Mouse (Mus musculus): ENCODE data around the gene Pou2f2.

The Pou2f2 gene

GRCm38 (mm10) chr7:25089875-25090274, 89.7 kb downstream of the Pou2f2 start:
- DNase-seq = no peak

GRCm38 (mm10) chr7:25088968-25089367, 90.6 kb downstream of the Pou2f2 start:
- DNase-seq = no peak

- DNase-seq = no peak
Observed at GRCm38 (mm10) chr7:25088531-25088930, 91.0 kb downstream of the Pou2f2 start.

DNA sequence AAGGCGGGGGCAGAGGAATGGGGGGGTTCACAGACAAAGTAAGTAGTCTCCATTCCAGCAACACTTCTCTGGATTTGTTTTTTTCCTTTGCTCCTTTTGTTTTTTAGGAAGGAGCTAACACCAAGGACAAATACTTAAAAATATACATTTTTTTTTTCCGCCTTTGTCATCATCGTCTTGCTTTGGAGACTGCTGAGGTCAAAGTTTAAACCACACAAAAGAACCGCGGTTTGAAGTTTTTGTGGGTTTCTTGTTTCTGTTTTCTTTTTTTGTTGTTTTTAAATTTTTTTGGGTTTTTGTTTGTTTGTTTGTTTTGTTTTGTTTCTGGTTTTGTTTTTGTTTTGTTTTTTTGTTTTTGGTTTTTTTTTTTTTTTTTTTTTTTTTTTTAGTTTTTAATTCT, 91.6 kb downstream of the Pou2f2 start:
- no peak for DNase-seq

- DNase-seq = no peak
Observed at GRCm38 (mm10) chr7:25087256-25087912, 92.1 kb downstream of the Pou2f2 start.

DNA sequence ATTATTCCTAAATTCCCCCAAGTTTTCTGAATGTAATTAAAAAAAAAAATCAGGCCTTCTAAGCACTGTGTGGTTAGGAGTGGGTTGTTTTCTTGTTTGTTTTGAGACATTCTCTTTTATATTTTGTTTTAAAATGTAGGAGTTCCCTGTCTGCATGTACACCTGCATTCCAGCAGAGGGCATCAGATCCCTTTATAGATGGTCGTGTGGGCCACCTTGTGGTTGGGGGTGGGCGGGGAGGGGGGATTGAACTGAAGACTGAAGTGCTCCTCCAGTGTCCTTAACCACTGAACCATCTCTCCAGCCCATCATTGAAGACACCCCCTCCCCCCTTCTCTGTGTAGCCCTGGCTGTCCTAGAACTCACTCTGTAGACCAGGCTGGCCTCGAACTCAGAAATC, 92.9 kb downstream of the Pou2f2 start:
- no peak for DNase-seq

DNA sequence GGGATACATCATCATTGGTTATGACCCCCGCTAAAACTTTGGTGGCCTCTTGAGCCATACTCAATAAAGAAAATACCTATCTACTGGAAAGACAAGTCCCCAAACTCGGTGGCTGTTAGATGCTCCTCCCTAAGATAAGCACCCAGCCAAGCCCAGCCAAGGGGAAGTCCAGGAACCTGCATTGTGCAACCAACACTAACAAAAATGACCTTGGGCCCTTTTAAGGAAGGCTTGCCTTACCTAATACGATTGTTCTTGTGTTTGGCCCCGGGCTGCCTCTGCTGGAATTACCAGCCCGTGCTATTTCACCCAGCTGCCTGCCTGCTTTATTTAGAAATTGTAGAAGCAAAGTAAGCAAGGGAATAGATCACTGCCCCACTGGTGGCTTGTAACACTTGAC, 94.9 kb downstream of the Pou2f2 start:
- no peak for DNase-seq

DNA sequence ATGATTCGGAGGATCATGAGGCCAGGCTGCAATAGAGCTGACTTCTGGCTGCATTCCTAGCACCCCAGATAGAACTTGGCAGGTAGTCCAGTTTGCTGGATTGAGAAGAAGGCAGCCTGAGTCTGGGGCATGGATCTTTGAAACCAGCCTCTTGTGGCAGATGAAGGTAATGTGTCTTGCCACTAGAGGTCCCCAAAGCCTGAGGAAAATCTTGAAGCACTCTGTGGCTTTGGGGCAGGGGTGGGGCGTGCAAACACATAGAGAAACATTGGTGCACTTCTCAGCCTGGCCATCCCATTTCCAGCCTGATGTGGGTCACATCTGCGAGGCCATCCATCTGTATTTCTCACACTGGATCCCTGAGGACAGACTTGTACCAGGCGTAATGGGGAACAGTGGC, 97.0 kb downstream of the Pou2f2 start:
- peak; percentile 50 to 65 for DNase-seq

DNA sequence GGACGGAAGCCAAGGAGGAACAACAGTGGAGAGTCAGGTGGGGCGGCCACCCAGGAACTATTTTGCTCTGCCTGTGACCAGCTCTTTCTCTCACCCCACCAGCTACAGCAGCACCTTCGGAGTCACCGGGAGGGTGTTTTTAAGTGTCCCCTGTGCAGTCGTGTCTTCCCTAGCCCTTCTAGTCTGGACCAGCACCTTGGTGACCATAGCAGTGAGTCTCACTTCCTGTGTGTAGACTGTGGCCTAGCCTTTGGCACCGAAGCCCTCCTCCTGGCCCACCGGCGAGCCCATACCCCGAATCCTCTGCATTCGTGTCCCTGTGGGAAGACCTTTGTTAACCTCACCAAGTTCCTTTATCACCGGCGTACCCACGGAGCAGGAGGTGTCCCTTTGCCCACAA, 99.1 kb downstream of the Pou2f2 start:
- no peak for DNase-seq

DNA sequence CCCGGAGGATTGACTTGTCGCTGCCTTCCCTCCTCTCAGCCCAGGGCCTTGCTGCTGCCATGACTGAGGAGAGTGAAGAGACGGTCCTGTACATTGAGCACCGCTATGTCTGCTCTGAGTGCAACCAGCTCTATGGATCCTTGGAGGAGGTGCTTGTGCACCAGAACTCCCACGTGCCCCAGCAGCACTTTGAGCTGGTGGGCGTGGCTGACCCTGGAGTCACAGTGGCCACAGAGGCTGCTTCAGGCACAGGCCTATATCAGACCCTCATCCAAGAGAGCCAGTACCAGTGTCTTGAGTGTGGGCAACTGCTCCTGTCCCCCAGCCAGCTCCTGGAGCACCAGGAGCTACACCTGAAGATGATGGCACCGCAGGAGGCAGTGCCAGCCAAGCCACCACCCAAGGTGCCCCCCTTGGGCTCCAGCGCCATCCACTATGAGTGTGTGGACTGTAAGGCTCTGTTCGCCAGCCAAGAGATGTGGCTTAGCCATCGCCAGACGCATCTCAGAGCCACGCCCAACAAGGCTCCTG, 100.0 kb downstream of the Pou2f2 start:
- no peak for DNase-seq

DNA sequence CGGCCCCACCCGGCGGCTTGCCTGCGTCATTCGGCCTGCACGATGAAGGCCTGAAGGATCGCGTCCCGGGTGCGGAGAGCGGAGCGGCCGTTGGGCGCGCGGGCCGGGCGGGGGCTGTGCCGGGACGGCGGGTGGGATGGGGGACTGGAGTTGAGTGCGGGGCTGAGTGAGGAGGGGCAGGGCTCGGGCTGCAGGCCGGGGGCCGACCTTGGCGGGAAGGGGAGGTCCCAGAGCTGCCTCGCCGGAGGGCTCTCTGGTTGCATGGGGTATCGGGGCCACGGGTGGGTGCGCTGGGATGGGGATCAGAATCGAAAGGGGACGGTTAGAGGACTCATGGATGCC, 102.1 kb downstream of the Pou2f2 start:
- no peak for DNase-seq

DNA sequence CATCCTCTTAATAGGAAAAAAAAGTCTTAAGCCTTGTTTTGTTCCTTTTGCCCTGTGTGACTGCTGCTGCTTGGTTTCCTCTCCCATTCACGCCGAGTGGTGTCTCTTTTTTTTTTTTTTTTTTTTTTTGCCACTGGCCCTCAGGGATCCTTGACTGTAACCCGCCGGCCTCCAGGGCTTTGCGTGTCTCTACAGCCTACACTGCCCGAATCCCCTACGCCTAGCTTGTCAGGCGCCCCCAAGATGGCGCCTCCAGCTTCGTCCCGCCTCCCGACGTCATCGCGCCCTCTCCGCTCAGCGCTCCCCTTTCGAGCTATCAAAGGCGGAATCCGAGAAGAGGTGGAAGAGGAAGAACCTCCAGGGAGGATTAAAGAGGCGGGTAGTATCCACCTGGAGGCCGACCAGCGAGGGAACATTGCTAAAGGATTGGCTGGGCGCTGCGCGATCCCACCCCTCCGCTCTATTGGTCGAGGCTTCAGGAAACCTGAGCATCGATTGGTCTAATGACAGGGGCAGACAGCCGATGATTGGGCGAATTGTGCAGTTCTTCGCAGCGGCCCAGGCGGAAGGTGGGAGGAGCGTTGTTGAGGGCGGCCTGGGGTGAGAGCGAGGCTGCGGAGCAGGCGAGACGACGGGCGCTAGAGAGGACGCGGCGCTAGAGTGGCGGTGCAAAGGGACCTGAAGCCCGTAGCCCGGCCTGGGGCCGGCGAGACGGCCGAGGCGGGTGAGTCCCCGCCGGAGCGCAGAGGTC, 102.7 kb downstream of the Pou2f2 start:
- DNase-seq = peak; percentile 96 to 97

DNA sequence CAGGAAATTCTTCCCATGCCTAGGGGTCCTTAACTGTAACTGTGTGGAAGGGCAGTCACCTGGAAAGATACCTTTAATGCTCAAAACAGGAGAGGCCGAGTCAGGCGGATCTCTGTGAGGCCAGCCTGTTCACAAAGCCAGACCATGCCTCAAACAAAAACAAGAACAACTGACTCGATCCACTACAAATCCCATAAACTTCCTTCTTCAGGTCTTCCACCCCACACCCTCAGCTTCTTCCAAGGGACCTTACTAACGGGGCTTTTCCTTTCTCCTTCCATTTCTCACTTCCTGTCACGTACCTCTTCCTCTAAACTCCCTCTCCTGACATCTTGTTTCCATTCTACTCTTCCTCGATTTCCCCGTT, 103.2 kb downstream of the Pou2f2 start:
- peak in 1 of 2 experiments; percentile 34 for DNase-seq

DNA sequence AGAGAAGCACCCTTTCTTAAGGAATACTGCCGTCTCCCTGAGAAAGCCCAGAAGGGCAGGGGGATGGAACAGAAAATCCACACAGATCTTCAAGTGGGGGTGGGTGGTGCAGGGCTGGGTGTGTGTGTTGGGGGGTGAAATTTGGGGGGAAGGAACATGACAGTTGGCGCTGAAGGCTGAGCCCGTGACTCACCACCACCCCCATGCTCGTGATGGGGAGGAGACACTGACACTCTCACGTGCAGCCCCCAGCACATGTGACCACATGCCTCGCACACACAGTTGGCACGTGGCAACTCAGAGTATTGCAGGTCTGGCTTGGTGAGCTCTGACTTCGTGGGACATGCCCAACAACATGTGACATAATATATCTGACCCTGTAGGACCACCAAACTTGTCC, 105.6 kb downstream of the Pou2f2 start:
- no peak for DNase-seq

DNA sequence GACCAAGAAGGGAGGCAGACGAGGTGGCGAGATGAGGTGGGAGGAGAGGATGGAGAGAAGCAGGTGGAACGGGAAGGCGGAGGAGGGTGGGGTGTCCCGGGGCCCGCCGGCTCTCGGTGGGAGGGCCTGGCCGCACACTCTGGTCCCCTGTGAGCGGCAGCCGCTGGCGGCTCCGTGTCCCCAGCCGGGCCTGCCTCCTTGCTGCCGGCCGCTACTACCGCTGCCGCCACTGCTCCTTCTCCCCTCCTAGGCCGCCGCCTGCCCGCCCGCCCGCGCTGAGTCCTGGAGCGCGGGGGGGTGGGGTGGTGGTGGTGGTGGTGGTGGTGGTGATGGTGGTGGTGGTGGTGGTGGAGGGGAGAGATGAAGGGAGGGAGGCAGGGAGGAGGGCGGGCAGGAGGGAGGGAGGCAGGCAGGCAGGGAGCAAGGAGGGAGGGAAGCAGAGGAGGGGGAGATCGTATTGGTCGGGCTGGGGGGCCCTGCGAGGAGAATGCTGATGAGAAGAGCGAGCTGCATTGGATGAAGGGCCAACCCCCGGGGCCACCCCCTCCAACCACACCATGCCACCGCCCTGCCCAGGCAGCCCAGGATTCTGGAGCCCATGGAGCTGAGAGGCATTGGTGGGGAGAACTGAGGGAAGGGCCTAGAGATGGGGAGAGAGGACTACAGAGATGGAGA, 106.7 kb downstream of the Pou2f2 start:
- DNase-seq = peak; percentile 76

GRCm38 (mm10) chr7:25071979-25072715, 107.4 kb downstream of the Pou2f2 start, which contains the start of the genes Grik5 and Zfp574:
TSS of gene Grik5 (minus strand) at chr7:25072346.
TSS of gene Zfp574 (plus strand) at chr7:25072567.
- peak; percentile 60 to 61 for DNase-seq

DNA sequence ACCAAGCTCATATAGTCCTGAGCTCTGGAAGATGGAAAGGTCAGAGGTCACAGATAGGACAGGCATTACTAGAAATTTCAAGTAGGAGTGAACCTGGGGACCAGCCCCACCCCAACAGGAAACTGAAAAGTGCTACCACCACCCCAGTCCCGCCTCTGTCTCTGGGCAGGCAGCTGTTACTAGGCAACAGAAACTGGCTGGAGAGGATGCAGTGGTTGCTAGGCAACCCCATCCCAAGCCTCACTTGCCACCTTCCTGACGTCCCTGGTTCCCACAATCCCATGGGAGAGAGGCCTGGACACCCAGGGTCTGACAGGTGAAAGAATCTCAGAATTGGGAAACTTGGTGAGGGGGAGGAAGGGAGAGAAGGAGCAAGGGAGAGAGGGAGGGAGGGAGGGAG, 110.8 kb downstream of the Pou2f2 start:
- no peak for DNase-seq

DNA sequence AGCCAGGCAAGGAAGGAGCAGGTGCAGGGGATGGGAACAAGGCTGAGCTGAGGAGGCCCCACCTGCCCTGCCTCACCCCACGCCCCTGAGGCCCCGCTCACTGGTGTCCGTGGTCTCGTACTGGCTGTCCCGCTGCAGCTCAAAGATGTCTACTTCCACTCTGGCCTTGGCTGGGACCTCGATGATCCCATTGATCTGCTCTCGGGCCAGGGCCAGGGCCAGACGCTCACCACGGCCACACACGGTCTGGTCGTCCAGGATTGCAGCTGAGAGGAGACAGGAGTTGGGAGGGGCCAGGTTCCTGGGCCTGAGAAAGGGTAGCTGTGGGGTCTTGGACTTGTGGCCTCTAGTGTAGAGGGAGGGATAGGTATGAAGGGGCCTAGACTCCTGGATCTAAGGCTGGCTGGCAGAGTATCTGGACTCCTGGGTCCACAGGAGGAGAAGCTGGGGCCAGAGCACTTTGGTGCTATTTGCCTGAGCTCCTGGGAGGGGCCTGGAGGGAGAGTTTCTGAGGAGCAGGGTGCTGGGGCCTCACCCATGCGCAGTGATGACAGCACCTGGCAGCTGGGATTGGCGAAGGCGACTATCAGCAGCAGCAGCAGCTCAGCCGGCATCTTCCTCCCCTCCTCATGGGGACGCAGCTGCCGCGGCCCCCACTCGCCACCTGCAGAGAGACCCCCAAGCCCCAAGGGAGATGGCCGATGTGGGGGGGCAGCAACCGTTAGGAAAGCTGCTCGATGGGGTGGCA, 111.4 kb downstream of the Pou2f2 start:
- no peak for DNase-seq

DNA sequence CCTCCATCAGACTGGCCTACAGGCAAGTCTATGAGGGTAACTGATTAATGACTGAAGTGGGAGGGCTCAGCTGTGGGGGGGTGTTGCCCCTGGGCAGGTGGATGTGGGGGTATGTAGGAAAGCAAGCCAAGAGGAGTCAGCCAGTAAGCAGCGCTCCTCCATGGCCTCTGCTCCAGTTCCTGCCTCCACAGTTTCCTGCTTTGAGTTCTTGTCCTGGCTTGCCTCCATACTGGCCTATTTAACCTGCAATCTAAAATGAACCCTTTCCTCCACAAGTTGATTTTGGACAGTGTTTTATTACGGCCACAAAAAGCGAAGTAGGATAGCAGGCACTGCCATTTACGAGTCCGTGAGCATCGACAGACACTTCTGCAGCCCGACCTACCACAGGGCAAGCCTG, 112.2 kb downstream of the Pou2f2 start:
- no peak for DNase-seq

DNA sequence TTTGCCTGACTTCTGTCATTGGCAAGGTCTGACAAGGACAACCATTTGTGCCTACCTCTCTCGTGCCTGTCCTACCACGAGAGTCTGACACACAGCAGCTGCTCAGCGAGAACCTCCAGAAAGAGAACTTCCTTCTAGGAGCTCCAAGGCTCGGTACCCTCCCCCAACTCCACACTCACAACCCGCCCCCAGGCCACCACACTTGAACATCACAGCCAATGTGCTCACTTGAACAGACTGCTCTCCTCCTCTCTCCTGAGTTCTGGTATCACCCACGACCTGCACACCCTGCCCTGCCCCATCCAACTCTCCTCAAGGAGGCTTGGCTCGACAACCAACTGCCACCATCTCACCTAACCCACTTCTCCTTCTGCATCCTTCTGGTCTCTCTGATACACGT, 115.6 kb downstream of the Pou2f2 start:
- no peak for DNase-seq

GRCm38 (mm10) chr7:25063346-25063745, 116.2 kb downstream of the Pou2f2 start:
- no peak for DNase-seq

DNA sequence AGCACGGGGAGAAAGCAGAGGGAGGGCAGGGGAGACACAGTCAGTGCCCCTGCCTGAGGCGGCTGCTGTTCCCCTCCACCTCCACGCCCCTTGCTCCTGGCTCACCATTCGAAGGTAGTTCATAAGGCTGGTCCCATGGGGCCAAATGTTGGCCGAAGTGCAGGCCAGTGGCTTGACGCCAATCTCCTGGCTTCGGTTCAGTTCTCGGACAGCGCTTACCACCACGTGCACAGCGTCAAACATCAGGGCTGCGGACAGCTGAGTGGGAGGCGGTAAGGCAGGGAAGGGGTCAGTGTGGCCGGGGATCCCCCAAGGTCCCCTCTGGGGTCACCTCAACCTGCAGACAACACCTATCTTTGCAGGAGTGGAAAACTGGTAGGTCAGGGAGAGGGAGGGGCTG, 120.7 kb downstream of the Pou2f2 start:
- DNase-seq = no peak

Data from cerebellum, postnatal 25 days (tissue).